Mouse (Mus musculus) MEL (cell line): ENCODE results near the gene Slit1. TPM values are rescaled to one million over a fixed set of nuclear protein-coding genes. Genes with fewer than 3 reads are reported as not detected.

Experiments
- DNase-seq: peaks from one replicate; pipeline ENCODE4 v3.0.0; 2011; ENCODE audit warnings: low read depth, low spot score
- H3K27ac ChIP-seq: 2 replicates; pipeline ENCODE4 v1.5.1; 2012; ENCODE audit warnings: low read depth, mild to moderate bottlenecking, control low read depth, low read length, moderate library complexity; ENCODE audit not compliant: control insufficient read depth
- H3K27me3 ChIP-seq, 2 experiments: fragments of 150-350 bp in 1 of 2; sonication (generic) in 1 of 2; 2 replicates each; pipeline ENCODE4 v1.6.1; 2012; ENCODE audit warnings: low read length in 2 of 2, mild to moderate bottlenecking in 2 of 2, improper control_type of control experiment in 1 of 2, moderate library complexity in 1 of 2; ENCODE audit not compliant: insufficient read depth in 2 of 2, control insufficient read depth in 1 of 2
- H3K36me3 ChIP-seq, 2 experiments: 2 replicates each; pipeline ENCODE4 v1.6.1; 2012 to 2014; ENCODE audit warnings: low read length in 2 of 2, improper control_type of control experiment in 1 of 2, inconsistent platforms in 1 of 2, mild to moderate bottlenecking in 1 of 2; ENCODE audit not compliant: insufficient read depth in 2 of 2, control insufficient read depth in 1 of 2
- H3K4me1 ChIP-seq, 2 experiments: fragments of 150-350 bp in 1 of 2; sonication (generic) in 1 of 2; 2 replicates each; pipeline ENCODE4 v1.6.1; 2012; ENCODE audit warnings: low read length in 2 of 2, improper control_type of control experiment in 1 of 2, mild to moderate bottlenecking in 1 of 2; ENCODE audit not compliant: insufficient read depth in 2 of 2, control insufficient read depth in 1 of 2
- H3K4me3 ChIP-seq, 2 experiments: fragments of 150-350 bp in 1 of 2; sonication (generic) in 1 of 2; 2 replicates each; pipeline ENCODE4 v1.5.1; 2012; ENCODE audit warnings: low read depth in 2 of 2, low read length in 2 of 2, mild to moderate bottlenecking in 2 of 2, moderate library complexity in 2 of 2, control low read depth in 1 of 2, improper control_type of control experiment in 1 of 2; ENCODE audit not compliant: control insufficient read depth in 1 of 2, insufficient read depth in 1 of 2
- H3K79me2 ChIP-seq: 2 replicates; pipeline ENCODE4 v1.6.1; 2012; ENCODE audit warnings: mild to moderate bottlenecking, low read length, moderate library complexity; ENCODE audit not compliant: control insufficient read depth, poor library complexity, insufficient read depth
- H3K9ac ChIP-seq: 2 replicates; pipeline ENCODE4 v1.6.1; 2012; ENCODE audit warnings: low read depth, mild to moderate bottlenecking, control low read depth, low read length, moderate library complexity; ENCODE audit not compliant: control insufficient read depth, poor library complexity, severe bottlenecking
- H3K9me3 ChIP-seq: fragments of 150-350 bp; sonication (generic); replicated peaks from 2 replicates; pipeline ENCODE4 v1.6.1; 2012; ENCODE audit warnings: mild to moderate bottlenecking, low read length, improper control_type of control experiment, moderate library complexity; ENCODE audit not compliant: insufficient read depth
- CTCF ChIP-seq, 3 experiments: IDR thresholded peaks in 2 of 3; conservative IDR thresholded peaks in 1 of 3; 2 replicates each; pipeline ENCODE4 v1.5.1; 2011 to 2012; ENCODE audit warnings: low read length in 3 of 3, low read depth in 2 of 3, mild to moderate bottlenecking in 2 of 3, improper control_type of control experiment in 1 of 3, inconsistent platforms in 1 of 3, mixed read lengths in 1 of 3, moderate library complexity in 1 of 3; ENCODE audit not compliant: control insufficient read depth in 1 of 3, insufficient read depth in 1 of 3, poor library complexity in 1 of 3, severe bottlenecking in 1 of 3
- E2F4 ChIP-seq: IDR thresholded peaks from 2 replicates; pipeline ENCODE4 v1.6.1; 2011; ENCODE audit warnings: low read depth, low read length, improper control_type of control experiment, borderline replicate concordance
- ELF1 ChIP-seq: IDR thresholded peaks from 2 replicates; pipeline ENCODE4 v1.6.1; 2014; ENCODE audit warnings: low read depth, mild to moderate bottlenecking, inconsistent platforms, low read length, improper control_type of control experiment, moderate library complexity
- ETS1 ChIP-seq: IDR thresholded peaks from 2 replicates; pipeline ENCODE4 v1.6.1; 2012; ENCODE audit warnings: low read depth, mild to moderate bottlenecking, inconsistent platforms, low read length, improper control_type of control experiment, moderate library complexity
- HCFC1 ChIP-seq: IDR thresholded peaks from 2 replicates; pipeline ENCODE4 v1.6.1; 2012; ENCODE audit warnings: low read depth, mild to moderate bottlenecking, inconsistent platforms, low read length, improper control_type of control experiment, moderate library complexity
- MEF2A ChIP-seq: IDR thresholded peaks from 2 replicates; pipeline ENCODE4 v1.6.1; 2014; ENCODE audit warnings: low read depth, mild to moderate bottlenecking, inconsistent platforms, low read length, improper control_type of control experiment; ENCODE audit not compliant: poor library complexity, insufficient replicate concordance, severe bottlenecking; ENCODE audit errors: extremely low read depth
- MXI1 ChIP-seq: IDR thresholded peaks from 2 replicates; pipeline ENCODE4 v1.6.1; 2011; ENCODE audit warnings: mild to moderate bottlenecking, low read depth, low read length, improper control_type of control experiment
- MYB ChIP-seq: IDR thresholded peaks from 2 replicates; pipeline ENCODE4 v1.6.1; 2011; ENCODE audit warnings: mild to moderate bottlenecking, low read depth, low read length, improper control_type of control experiment
- MYC ChIP-seq: IDR thresholded peaks from 2 replicates; pipeline ENCODE4 v1.6.1; 2011; ENCODE audit warnings: low read depth, mild to moderate bottlenecking, low read length, improper control_type of control experiment, moderate library complexity
- POLR2A ChIP-seq, 2 experiments: IDR thresholded peaks; 2 replicates each; pipeline ENCODE4 v1.6.1; 2011 to 2012; ENCODE audit warnings: low read length in 2 of 2, mild to moderate bottlenecking in 2 of 2, control low read depth in 1 of 2, improper control_type of control experiment in 1 of 2, low read depth in 1 of 2, moderate library complexity in 1 of 2; ENCODE audit not compliant: control insufficient read depth in 1 of 2, insufficient read depth in 1 of 2, poor library complexity in 1 of 2
- POLR2AphosphoS2 ChIP-seq: IDR thresholded peaks from 2 replicates; pipeline ENCODE4 v1.6.1; 2011; ENCODE audit warnings: low read length, improper control_type of control experiment
- TAL1 ChIP-seq: IDR thresholded peaks from 2 replicates; pipeline ENCODE4 v1.6.1; 2012; ENCODE audit warnings: mild to moderate bottlenecking, inconsistent platforms, low read length, moderate library complexity, mixed read lengths
- TBP ChIP-seq: IDR thresholded peaks from 2 replicates; pipeline ENCODE4 v1.8.0; 2011; ENCODE audit warnings: low read depth, low read length, improper control_type of control experiment
- USF1 ChIP-seq: IDR thresholded peaks from 2 replicates; pipeline ENCODE4 v1.6.1; 2014; ENCODE audit warnings: low read depth, mild to moderate bottlenecking, inconsistent platforms, low read length, improper control_type of control experiment, moderate library complexity
- ZKSCAN1 ChIP-seq: IDR thresholded peaks from 2 replicates; pipeline ENCODE4 v1.6.1; 2012; ENCODE audit warnings: low read depth, mild to moderate bottlenecking, inconsistent platforms, low read length, improper control_type of control experiment, moderate library complexity
- polyA plus RNA-seq, 2 experiments: library from polyadenylated mRNA; stranded (reverse) in 1 of 2; unstranded in 1 of 2; fragments of >175 nt in 1 of 2; fragments of >200 nt in 1 of 2; gene quantifications; 2 replicates each; pipeline versions ENCODE4 v1.2.1 to v1.2.4; 2012; ENCODE audit warnings: low replicate concordance in 2 of 2, low read depth in 1 of 2; ENCODE audit not compliant: insufficient read length in 2 of 2, insufficient read depth in 1 of 2, missing spikeins in 1 of 2
- total RNA-seq: library from RNA; depleted of rRNA; stranded (reverse); fragments of 300-350 nt; gene quantifications from 2 replicates; pipeline ENCODE4 v1.2.3, GENCODE M21; 2012

The Slit1 gene
- total and polyA plus RNA-seq, 3 experiments, result 0.04 TPM; not detected in 1

GRCm38 (mm10) chr19:41597170-41597894 lies 146.1 kb downstream of the Slit1 start:
- no peaks in the 10 kb centered on the region for H3K27me3 ChIP-seq
- H3K9ac ChIP-seq, result no peak overlapping the region
- no peaks in the 10 kb centered on the region for H3K36me3 ChIP-seq
- no peaks in the 10 kb centered on the region for H3K4me1 ChIP-seq
- H3K4me3 ChIP-seq, result no peak overlapping the region
- H3K27ac ChIP-seq, result no peak overlapping the region
- no peaks in the 10 kb centered on the region for H3K9me3 ChIP-seq
- DNase-seq, result no peak
- no peak for TF ChIP-seq POLR2A (IDR thresholded peaks at IDR 0.05; ENCODE audit: control insufficient read depth in 1 of 2, insufficient read depth in 1 of 2, low read depth in 1 of 2, low read length in 2 of 2, poor library complexity in 1 of 2)
- TF ChIP-seq POLR2AphosphoS2, result peak; percentile 22; the same call in 1 of the 2 replicates
- no peaks in the 10 kb centered on the region for H3K79me2 ChIP-seq

- no peaks in the 10 kb centered on the region for H3K4me1 ChIP-seq
- TF ChIP-seq MYB (no peak), CTCF (IDR thresholded peaks at IDR 0.05 in 2 of 3, conservative IDR thresholded peaks at IDR 0.05 in 1 of 3; ENCODE audit: control insufficient read depth in 1 of 3, insufficient read depth in 1 of 3, low read depth in 2 of 3, low read length in 3 of 3, poor library complexity in 1 of 3, severe bottlenecking in 1 of 3) (no peak), HCFC1 (no peak), ETS1 (no peak), E2F4 (no peak), MXI1 (no peak), USF1 (no peak), ELF1 (no peak)
- TF ChIP-seq, all 39 proteins: peak for 0
- no peak for DNase-seq
- H3K36me3 ChIP-seq, result no peaks in the 10 kb centered on the region
- H3K4me3 ChIP-seq, result no peak overlapping the region
- no peaks in the 10 kb centered on the region for H3K27me3 ChIP-seq
- H3K9me3 ChIP-seq, result no peaks in the 10 kb centered on the region
- H3K79me2 ChIP-seq, result no peaks in the 10 kb centered on the region
- no peak overlapping the region for H3K27ac ChIP-seq
- no peak overlapping the region for H3K9ac ChIP-seq
Observed at GRCm38 (mm10) chr19:41591808-41592207, 151.7 kb downstream of the Slit1 start.

- no peak overlapping the region for H3K9ac ChIP-seq
- no peak overlapping the region for H3K27ac ChIP-seq
- H3K4me1 ChIP-seq, result no peaks in the 10 kb centered on the region
- H3K79me2 ChIP-seq, result no peaks in the 10 kb centered on the region
- no peak for DNase-seq
- no peaks in the 10 kb centered on the region for H3K27me3 ChIP-seq
- no peak overlapping the region for H3K4me3 ChIP-seq
- no peaks in the 10 kb centered on the region; a peak in 1 of 4 replicates for H3K36me3 ChIP-seq
- TF ChIP-seq TBP (no peak), ETS1 (no peak), TAL1 (no peak), MXI1 (no peak), MEF2A (no peak), ZKSCAN1 (no peak), MYC (no peak), ELF1 (no peak), CTCF (IDR thresholded peaks at IDR 0.05 in 2 of 3, conservative IDR thresholded peaks at IDR 0.05 in 1 of 3; ENCODE audit: control insufficient read depth in 1 of 3, insufficient read depth in 1 of 3, low read depth in 2 of 3, low read length in 3 of 3, poor library complexity in 1 of 3, severe bottlenecking in 1 of 3) (no peak)
- TF ChIP-seq, all 39 proteins: peak for 0
- H3K9me3 ChIP-seq, result no peaks in the 10 kb centered on the region
Observed at GRCm38 (mm10) chr19:41589681-41590080, 153.8 kb downstream of the Slit1 start.
